Mouse (Mus musculus): ENCODE data around the gene Gm9857.

Gm9857 gene

DNA sequence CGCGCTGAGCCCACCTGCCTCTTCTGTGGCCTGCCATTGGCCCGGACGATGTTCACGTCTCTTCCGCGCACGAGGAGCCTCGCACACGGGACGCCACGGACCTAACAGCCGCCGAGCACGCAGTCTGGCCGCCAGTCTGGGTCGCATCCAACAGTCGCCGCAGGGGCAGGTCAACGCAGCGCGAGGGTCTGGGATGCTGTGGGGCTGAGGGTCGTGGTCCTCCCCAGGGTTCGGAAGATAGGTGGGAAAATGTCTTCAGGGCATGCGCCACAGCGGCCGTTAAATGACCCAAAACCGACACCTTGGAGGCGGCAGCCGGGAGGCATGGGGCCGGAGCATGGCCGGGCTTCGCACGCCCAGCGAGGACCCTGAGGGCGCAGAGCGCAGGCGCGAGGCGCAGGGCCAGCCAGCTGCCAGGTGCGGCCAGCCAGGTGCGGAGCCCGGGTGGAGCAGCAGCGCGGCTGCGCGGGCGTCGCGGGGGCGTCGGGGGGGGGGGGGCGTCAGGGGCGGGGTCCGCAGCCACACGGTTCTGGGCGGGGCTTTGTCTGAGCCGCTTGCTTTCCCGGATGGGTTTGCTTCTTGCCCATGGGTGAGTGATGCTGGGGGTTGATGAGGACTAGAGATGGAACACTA, at the start of gene Gm9857:
Gm9857 (minus strand) TSS at position 445 of the 633 bp plus-strand sequence.
- no peak for DNase-seq

DNA sequence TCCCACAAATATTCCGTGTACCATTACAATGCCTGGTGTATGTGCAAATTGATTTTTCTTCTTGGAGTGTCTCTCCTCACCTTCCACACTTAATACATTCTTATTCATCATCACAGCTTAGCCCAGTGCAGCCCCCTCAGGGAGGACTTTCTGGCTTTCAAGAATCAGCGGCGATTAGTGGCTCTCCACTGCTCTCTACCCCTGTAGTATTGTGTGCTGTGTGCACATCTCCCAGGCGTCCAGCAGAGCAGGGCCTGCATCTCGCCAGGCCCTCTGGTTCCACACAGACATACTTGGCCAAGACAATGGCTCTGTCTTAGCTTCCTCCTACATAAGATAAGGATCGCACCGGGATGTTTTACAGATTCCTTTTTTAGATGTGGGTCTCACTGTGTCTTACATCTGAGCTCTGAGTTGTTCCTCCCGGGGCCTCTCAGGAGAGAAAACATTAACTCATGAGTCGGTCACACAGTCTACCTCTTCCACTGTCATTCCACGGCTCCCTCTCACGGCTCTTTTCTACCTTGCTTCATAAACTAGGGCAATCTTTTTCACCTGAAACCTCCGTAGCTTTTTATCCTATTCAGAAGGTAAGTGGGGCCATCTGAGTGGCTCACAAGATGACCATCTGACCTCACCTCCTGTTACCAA, 46.9 kb upstream of the Gm9857 start:
- DNase-seq = no peak

DNA sequence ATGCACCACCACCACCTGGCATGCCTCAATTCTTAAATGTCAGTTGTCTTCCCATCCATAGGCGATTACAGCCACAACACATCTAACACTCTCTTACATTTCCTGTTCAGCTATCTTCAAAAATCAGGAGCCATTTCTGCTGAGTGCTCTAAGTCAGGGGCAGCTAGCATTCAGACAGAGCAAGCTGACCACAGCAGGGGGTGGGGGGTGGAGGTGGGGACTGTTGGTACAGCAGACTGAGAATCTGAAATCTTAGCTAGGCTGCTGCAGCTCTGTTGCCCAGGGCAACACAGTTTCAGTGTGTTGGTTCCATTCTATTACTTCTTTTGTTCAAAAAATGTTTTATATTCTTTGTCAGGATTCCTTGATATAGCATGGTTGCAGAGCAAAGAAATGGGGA, 46.3 kb upstream of the Gm9857 start:
- DNase-seq = no peak

DNA sequence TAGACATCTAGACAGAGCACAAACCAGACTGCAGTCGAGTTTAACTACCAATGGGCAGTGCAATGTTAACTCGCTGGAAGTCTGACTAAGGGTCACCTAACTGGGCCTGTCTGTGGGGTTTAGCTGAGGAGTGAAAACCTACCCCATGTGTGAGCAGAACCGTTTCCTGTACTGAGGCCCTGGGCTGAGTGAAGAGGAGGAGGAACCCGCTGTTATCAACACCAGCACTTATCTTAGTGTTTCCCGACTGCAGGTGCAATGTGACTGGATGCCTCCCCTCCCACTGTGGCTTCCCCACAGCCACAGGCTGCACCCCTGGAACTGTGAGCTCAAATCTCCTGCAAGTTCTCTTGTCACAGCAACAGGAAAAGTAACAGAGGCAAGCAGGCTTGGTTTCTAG, 43.7 kb upstream of the Gm9857 start:
- no peak for DNase-seq

DNA sequence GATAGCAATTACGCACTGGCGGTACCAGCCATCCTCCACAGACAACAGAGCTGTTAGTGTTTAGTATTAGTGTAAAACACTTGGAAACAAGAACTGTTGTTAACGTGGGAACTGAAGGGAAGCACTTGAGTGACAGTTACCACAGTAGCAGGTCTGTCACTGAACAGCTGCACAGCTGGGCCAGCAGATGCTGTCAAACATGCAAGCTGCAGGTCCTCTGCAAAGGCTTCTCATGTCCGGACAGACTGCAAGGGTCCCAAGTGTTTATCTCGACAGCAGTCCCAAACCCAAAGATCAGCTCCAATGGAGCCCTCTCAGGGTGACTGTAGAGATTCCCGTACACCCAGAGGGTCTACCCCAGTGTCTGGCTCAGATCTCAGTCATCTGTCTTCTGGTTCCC, 41.7 kb upstream of the Gm9857 start:
- DNase-seq = no peak

DNA sequence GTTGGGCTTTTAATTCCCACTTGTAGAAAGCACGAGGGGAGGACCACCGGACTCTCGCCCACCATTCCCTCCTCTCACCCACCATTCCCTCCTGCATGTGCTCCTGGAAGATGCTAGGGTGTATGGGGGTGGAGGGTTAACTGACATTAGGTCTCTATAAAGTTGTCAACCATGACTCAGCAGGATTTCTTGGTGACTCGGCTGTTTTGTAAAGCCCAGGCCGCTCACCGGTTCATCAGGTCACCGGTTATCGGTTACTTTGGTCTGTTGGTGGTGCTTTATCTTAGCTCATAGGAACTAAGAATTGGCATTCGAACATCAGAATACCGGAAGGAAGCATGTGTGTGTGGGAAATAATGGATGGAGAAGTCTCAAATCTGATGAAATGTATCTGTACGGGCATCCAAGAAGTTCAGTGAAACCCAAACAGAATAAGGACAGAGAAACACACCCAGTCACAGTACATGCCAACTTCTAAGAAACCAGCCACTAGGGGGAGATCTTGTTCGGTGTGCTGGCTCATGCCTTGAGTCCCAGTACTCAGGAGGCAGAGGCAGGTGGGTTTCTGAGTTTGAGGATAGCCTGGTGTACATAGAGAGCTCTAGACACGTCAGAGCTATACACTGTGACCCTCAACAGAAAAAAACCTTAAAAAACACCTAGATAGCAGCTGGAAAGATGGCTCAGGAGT, 37.2 kb upstream of the Gm9857 start:
- DNase-seq = peak; percentile 25 to 38

DNA sequence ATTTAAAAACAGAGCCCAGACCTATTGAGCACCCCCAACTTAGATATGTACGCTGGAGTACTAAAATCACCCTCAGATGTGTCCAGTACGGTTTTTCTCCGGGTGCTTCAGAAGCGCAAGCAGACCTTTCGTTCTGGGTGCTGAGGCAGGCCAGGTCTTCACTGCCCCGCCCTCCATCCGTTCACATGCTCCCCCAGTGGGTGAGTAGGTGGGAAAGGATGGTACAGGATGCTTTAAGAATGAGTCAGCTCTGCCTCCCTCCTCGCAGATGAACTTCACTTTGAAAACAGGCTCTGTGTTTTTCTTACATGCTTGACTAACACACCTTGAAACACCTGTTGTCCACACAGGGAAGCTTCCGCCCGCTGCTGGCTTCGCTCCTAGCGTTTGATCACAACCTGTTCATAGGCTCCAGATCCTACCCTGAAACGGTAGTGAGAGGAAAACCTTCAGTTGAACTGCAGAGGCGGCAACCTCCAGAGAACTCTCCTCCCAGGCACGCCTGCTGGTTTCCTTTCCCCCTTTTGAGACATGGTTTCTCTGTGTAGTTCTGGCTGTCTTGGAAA, 34.8 kb upstream of the Gm9857 start:
- no peak for DNase-seq

DNA sequence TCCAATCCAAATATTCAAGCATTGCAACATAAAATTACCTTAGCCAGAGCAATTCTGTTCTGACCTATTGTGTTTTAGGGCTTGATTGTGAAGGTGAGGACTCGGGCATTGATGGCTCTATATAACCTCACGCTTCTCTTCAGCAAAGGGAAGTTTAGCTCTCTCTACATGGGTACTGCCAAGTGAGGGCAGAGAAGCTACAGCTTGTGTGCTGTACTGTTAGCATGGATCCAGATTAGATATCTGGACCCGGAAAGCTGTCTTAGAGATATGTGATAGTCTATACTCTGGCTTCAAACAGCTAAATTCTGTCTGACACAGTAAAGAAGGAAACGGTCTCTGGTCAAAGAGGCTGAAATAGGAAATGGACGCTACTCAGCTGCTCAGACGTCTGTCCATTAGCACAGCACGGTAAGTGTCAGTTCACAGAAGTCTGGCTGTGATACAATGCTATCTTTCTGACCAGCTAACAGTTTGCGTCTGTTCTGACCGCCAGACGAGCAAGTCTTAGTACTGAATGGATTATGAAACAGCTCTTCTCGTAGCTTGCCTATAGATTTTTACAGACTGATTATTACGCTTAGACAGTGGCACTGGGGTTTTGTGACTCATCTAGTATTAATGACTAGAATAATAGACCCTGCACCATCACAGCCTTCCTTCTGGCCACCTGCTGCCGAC, 33.9 kb upstream of the Gm9857 start:
- no peak for DNase-seq

DNA sequence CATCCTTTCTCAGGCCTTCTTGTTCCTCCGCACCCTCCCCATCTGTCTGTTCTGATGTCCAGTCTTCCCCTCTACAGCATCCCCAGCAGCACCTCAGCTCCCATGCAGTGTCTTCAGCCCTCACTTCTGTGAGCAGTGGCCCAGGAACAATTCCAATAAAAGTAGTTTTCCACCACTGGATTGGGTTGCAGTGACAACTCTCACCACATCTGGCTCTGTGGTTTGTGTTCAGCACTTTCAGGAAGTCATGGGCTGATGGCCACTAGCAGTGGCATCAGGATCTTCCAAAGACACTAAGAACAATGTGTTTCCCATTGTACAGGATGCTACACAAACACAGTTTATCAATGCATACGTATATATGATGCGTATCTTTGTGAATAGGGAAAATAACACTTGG, 25.8 kb upstream of the Gm9857 start:
- no peak for DNase-seq

DNA sequence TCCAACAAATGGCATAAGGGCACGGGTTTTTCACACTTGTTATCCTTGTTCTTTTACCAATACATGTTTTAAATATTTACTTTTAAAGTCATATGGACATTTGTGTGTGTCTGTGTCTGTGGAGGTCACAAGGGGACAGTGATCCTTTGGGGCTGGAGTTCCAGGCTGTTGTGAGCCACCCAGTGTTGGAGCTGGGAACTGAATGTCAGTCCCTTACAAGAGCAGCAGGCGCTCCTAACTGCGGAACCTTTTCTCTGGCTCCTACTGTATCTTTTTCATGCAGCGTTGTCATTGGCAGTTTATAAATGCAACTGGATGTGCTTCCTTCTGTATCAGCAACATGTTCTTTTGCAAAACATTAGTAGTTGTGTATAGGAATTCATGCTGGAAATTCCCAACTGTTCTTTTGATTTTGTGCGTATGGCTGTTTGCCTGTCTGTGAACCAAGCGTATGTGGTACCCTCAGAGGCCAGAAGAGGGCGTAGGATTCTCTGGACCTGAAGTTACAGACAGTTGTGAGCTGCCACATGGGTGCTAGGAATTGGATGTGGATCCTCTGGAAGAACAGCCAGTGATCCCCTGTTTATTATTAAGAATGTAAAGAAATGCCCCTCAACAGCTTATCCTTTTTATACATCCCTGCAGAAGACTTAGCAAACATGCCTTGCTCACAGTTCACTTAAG, 24.3 kb upstream of the Gm9857 start:
- DNase-seq = peak; percentile 11 to 22

DNA sequence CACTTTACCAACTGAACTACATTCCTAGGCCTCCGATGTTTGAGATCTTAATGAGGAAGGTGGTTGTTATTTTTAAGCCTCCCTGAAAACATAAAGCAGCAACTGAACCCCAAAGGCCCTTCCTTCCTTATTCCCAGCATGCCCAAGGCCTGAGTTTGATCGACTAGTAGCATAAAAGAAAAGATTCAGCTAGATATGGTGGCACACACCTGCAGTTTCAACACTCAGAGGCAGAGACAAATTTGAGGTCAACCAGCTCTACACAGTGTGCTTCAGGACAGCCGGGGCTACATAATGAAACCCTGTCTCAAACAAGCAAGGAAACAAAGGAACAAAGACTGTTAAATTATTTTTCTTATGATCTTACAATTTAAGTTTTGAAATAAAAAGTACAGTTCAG, 23.5 kb upstream of the Gm9857 start:
- DNase-seq = no peak

DNA sequence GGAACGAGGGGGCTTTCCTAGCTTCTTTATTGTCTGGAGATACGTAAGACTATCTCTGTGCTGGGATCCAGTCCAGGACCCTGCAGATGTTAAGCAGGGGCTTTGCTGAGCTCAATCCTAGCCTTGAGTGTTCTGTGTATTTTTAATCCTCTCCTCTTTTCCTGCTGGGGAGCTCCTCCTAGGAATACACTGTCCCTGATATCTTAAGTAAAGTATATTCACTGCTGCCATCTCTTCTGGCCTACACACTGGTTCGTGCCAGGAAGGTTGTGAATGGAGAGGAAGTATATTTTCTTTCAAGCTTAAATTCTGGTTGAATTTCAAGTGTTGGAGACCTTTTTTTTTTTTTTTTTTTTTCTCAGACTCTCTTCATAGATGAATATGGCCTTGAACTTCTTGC, 23.0 kb upstream of the Gm9857 start:
- DNase-seq = no peak

DNA sequence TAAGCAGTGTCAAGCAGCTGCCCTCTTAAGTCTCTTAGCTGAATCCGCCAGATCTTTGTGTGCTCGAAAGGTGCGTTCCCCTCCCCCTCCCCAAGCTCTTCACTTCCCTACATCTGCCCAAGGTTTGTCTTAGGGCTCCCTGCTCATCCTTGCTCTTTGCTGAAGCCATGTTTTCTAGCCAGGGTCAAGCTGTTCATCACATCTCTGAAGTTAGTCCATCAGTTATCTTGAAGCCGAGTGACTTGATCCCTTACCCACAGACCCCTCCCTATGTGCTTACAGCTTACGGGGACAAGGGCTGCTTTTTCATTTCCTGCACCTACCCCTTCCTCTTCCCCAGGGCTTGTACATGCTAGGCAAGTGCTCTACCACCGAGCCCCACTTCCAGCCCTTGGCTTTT, 21.4 kb upstream of the Gm9857 start:
- no peak for DNase-seq

DNA sequence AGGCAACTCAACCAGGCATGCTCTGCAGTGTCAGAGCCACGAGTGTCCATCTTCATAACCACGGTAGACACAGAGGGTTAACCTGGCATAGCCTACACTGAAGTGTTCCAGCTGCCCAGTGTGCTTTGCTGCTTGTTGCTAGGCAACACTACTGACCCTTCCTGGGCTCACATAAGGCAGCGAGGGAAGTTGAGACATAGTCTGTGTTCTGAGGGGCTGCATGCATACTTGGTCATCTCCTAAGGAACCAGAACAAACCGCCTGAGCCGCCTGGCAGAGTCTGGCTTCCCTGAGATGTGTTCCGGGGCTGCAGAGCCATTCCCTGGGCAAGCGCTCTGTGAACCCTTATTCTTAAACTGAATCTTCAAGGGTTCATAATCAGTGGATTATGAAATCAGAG, 21.0 kb upstream of the Gm9857 start:
- DNase-seq = no peak

DNA sequence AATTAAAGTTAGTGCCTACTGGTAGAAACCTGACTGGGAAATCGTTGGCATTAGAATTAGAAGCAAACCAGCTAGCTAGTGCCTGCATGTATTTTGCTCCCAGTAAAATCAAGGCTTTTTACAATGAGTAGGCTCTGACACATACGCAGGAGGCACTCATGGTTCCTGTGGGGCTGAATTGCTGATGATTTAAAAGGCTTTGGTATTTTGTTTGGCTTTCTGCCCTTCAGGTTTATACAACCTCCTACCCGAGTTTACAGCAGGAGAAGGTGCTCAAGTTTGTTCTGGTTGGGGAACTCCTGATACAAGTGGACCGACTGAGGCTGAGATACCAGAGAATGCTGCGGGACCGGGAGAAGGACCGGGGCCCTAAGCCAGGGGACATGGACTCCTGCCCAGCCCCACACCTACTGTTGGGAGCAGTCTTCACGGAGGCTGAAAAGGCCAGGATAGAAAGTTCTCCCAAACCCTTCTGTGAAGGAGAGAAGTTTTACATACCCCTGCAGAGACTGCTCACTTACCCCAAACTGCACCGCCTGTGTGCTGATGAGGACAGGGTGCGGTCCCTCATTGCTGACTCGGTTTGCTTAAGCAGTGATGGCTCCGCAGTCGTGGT, 19.5 kb upstream of the Gm9857 start:
- no peak for DNase-seq

DNA sequence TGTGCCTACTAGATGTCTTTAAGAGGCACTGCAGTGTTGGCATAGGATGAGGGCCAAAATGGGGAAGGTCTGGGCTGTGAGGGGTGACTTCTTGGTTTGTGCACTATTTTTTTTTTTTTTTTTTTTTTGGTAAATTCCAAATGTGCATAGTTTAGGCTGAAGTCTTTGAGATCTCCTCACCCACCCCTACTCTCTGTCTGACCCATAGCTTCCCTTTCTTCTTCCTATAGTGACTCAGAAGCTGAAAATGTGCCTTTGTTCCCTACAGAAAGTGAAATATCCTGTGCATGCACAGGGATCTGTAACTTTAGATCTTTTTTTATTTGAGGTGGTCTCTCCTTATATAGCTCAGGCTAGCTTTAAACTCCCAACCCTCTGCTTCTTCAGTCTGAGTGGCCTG, 17.7 kb upstream of the Gm9857 start:
- no peak for DNase-seq

DNA sequence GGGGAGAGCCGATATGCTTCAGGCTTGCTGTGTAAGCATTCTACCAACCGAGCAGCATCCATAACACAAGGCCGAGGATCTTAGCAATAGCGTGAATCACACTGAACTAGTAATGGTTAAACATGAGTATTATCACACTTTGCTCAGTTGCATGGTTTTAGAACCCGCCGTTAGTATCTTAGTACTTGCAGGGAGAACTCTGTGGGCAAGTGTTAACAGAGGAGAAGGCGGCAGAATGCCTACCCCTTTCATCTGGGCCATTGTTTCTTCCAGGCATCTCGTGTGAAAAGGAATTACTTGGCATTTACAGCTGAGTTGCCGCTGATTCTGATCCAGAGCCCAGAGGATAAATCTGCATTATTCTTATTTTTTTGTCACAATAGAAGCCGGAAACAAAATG, 751 bp upstream of the Gm9857 start:
- DNase-seq = no peak

DNA sequence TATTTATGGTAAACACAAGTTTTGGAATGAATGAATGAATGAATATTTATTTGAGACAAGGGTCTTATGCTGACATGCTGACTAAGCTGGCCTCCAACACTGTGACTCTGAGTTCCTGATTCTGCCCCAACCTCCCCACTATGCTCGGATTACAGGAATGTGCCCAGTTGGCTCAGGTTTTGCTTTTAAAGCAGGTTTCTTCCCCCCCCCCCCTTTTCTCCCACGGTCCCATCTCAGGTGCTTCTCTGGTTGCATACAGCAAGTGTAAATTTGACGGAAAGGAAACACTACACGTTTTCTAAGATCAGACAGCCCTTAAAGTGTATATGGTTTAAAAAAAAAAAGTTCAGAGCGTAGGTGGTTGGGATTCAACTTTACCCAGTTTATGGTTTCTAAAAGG, 672 bp downstream of the Gm9857 start, which contains the start of gene Henmt1:
Henmt1 (plus strand) TSS at position 301 of the 400 bp plus-strand sequence.
- no peak for DNase-seq

DNA sequence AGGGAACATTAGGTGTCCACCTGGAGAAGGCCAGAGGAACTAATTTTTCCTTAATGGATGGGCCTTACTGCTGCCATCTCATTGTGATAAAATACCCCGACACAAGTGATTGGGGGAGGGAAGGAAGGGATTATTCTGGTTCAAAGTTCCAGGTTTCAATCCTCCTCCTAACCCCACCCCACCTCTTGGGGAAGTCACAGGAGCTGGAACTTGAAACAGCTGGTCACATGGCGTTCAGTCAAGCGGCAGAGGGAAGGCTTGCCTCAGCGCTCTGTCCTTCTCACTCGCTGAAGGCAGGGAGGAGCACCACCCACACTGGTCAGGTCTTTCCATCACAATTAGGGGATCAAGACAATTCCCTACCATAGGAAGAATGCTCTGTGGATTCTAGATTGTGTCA, 1.6 kb downstream of the Gm9857 start:
- DNase-seq = no peak

DNA sequence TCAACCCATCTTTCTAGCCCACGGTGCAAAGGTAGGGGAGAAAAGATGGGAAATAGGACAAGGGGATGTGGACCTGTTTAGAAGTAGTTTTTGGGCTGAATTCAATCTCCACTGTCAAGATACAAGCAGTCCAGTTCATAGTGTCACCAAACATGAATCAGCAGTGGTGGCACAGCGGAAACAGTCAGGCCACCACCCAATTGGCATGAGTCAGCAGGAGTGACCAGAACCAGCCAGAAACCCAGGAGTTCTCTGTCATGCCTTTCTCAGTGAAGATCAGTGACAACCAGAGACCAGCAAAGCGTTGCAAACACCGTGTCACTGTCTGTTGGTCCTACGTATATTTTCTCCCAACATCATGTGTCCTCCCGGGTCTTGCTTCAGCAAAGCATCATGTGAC, 6.7 kb downstream of the Gm9857 start:
- no peak for DNase-seq

DNA sequence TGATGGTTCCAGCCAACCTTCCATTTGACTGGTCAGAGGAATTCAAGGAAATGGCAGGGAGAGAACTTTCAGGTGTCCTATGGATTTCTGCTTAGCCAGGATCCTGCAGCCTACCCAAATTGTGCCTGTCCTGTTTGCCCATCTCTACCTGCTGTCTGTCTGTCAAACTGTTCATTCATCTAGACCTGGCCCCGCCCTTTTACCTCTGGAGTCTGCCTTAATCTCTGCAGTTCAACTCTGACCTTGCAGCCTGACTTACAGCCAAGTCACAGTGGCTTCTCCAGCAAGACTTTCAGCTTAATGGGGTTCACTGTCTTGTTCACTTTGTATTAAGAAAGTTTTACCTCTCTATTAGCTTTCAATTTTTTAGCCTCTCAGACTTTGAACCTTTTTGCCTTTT, 13.9 kb downstream of the Gm9857 start:
- no peak for DNase-seq

DNA sequence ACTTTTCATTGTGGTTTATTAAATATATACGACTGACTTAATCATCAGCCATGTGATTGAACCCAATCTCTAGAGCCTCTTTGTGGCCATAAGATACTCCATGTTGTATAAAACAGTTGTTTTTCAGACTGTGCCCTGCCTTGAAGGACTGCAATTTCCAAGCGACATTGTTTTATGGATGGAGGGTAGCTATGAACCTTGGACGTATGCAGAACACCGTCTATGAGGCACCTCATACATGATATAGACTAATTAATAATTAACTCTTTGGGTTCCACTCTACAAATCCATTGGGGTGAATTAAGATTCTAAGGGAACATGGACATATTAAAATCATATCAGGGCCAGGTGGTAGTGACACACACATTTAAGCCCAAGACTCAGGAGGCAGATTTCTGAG, 14.6 kb downstream of the Gm9857 start:
- DNase-seq = no peak
